Mouse (Mus musculus) brain, embryonic 14.5 days (tissue): ENCODE results near the gene Rab27a.

Source experiments
- CTCF ChIP-seq: fragments of 200-500 bp; IDR thresholded peaks from 2 replicates; pipeline ENCODE4 v1.5.1; 2012; ENCODE audit warnings: inconsistent platforms, mild to moderate bottlenecking, moderate library complexity, borderline replicate concordance; ENCODE audit not compliant: insufficient read depth, insufficient read length; ENCODE audit errors: extremely low read depth
- POLR2A ChIP-seq: fragments of 200-500 bp; IDR thresholded peaks from 2 replicates; pipeline ENCODE4 v1.6.1; 2012; ENCODE audit warnings: mild to moderate bottlenecking, inconsistent platforms, borderline replicate concordance; ENCODE audit not compliant: poor library complexity, insufficient read depth, insufficient read length, severe bottlenecking; ENCODE audit errors: extremely low read depth

- TF ChIP-seq POLR2A = no peak
- no peak for TF ChIP-seq CTCF
These were observed 56.9 kb downstream of the Rab27a start, which contains the start of gene Khdc3 for GRCm38 (mm10) chr9:73101536-73101935.
